In the genomic region with DNA sequence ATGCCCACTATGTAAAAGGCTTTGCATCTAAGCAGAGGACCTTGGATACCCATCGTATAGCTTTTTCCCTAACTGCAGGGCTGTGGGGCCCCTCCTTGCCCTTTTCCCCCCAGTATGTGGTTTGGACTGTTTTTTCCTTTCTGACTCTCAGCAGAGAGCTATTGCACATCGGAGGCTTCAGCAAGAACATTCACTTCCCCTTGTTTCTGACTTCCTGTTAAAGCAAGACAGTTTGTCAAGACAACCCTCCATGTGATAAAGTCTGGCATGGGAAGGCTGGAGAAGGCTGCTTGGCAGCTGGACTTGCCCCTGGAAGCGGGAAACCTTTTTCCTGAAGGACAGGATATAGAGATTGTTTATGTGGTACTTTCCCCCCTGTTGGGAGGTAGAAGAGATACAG, we compare ENCODE assay signal across 9 mouse cellular contexts. TPM values are rescaled to one million over a fixed set of nuclear protein-coding genes. Genes with fewer than 3 reads are reported as not detected.
DNase-seq lines count a peak whose midpoint lies in the region; ATAC-seq and TF ChIP-seq lines count a peak whose summit lies in the region.
"Had no signal": no experiment of that assay in that cellular context is flagged by ENCODE, and none has a peak within 500 bp of the region (broad histone marks: within the 10 kb centered on the region; RNA-seq: fewer than 3 reads in every experiment).

No protein-coding gene starts in this region.

- no peak for ATAC-seq in kidney, embryonic 14.5 days (ENCODE audit: low FRiP score, low TSS enrichment)
- ATAC-seq in heart, embryonic 11.5 days (replicated peaks; ENCODE audit: insufficient number of reproducible peaks, low FRiP score, low TSS enrichment) = no peak
- ATAC-seq in liver, embryonic 12.5 days = no peak
- no peak for ATAC-seq in midbrain, embryonic 11.5 days (ENCODE audit: low FRiP score)

- no peak for TF ChIP-seq CTCF in spleen, adult 2 months (IDR thresholded peaks at IDR 0.05; ENCODE audit: extremely low read depth, insufficient read depth, insufficient read length, insufficient replicate concordance)

- H3K27ac ChIP-seq in kidney, embryonic 14.5 days (ENCODE audit: low read depth, low read length) = no peak overlapping the region
- H3K27ac ChIP-seq in heart, embryonic 11.5 days (ENCODE audit: low read depth, low read length) = peak overlapping the region; percentile 41; the same call in 1 of the 2 replicates
- H3K27ac ChIP-seq in liver, embryonic 12.5 days = peak overlapping the region; percentile 59; the same call in 1 of the 2 replicates
- H3K27ac ChIP-seq in spleen, adult 2 months (ENCODE audit: insufficient read depth, low read length) = peak overlapping the region; percentile 95
- no peak overlapping the region for H3K27ac ChIP-seq in midbrain, embryonic 11.5 days (ENCODE audit: low read depth, low read length)

- H3K9ac ChIP-seq in kidney, embryonic 14.5 days (ENCODE audit: low read depth, low read length) = no peak overlapping the region
- no peak overlapping the region for H3K9ac ChIP-seq in heart, embryonic 11.5 days (ENCODE audit: low read depth, low read length)
- H3K9ac ChIP-seq in liver, embryonic 12.5 days = no peak overlapping the region
- H3K9ac ChIP-seq in midbrain, embryonic 11.5 days (ENCODE audit: low read length) = no peak overlapping the region

- peaks cover 55% of the 10 kb centered on the region for H3K36me3 ChIP-seq in kidney, embryonic 14.5 days (ENCODE audit: control insufficient read depth, insufficient read depth, low read length)
- H3K36me3 ChIP-seq in heart, embryonic 11.5 days (ENCODE audit: control insufficient read depth, insufficient read depth, low read length) = peaks cover 6% of the 10 kb centered on the region
- peaks cover 31% of the 10 kb centered on the region for H3K36me3 ChIP-seq in liver, embryonic 12.5 days
- H3K36me3 ChIP-seq in spleen, adult 2 months (ENCODE audit: control insufficient read depth, insufficient read depth, low read length) = peaks cover 20% of the 10 kb centered on the region
- H3K36me3 ChIP-seq in midbrain, embryonic 11.5 days (ENCODE audit: control insufficient read depth, insufficient read depth, low read length) = peaks cover 2% of the 10 kb centered on the region; the same call in 1 of the 2 replicates

- no peaks in the 10 kb centered on the region for H3K9me3 ChIP-seq in kidney, embryonic 14.5 days (ENCODE audit: control insufficient read depth, low read length)
- no peaks in the 10 kb centered on the region for H3K9me3 ChIP-seq in heart, embryonic 11.5 days (replicated peaks; ENCODE audit: control insufficient read depth, low read length)
- H3K9me3 ChIP-seq in liver, embryonic 12.5 days (replicated peaks) = no peaks in the 10 kb centered on the region
- H3K9me3 ChIP-seq in midbrain, embryonic 11.5 days (ENCODE audit: control insufficient read depth, low read length) = no peaks in the 10 kb centered on the region

- peak; percentile 28 for DNase-seq in kidney, adult 11 months
- DNase-seq in spleen, adult 2 months (ENCODE audit: low read depth in 1 of 2, low spot score in 2 of 2) = peak; percentile 18 to 56
- DNase-seq in frontal cortex, adult 2 months (ENCODE audit: extremely low spot score in 1 of 2, low spot score in 1 of 2) = no peak
- DNase-seq in midbrain, embryonic 11.5 days (ENCODE audit: low spot score, missing footprints) = no peak
- DNase-seq in layer of hippocampus, adult 18-20 months (ENCODE audit: low spot score in 2 of 2) = no peak

- no peak overlapping the region for H3K4me3 ChIP-seq in kidney, embryonic 14.5 days (ENCODE audit: low read length)
- no peak overlapping the region for H3K4me3 ChIP-seq in heart, embryonic 11.5 days (ENCODE audit: low read depth, low read length)
- H3K4me3 ChIP-seq in liver, embryonic 12.5 days = no peak overlapping the region
- no peak overlapping the region for H3K4me3 ChIP-seq in spleen, adult 2 months (ENCODE audit: extremely low read depth, insufficient read depth, insufficient read length)
- no peak overlapping the region for H3K4me3 ChIP-seq in midbrain, embryonic 11.5 days (ENCODE audit: low read depth, low read length)

- H3K4me2 ChIP-seq in kidney, embryonic 14.5 days (replicated peaks; ENCODE audit: low read depth, low read length) = no peak overlapping the region
- H3K4me2 ChIP-seq in heart, embryonic 11.5 days = no peak overlapping the region
- H3K4me2 ChIP-seq in liver, embryonic 12.5 days = no peak overlapping the region
- no peak overlapping the region for H3K4me2 ChIP-seq in midbrain, embryonic 11.5 days

- no peaks in the 10 kb centered on the region for H3K27me3 ChIP-seq in kidney, embryonic 14.5 days (ENCODE audit: control insufficient read depth, insufficient read depth, low read length)
- no peaks in the 10 kb centered on the region for H3K27me3 ChIP-seq in heart, embryonic 11.5 days (ENCODE audit: control insufficient read depth, insufficient read depth, low read length)
- no peaks in the 10 kb centered on the region for H3K27me3 ChIP-seq in liver, embryonic 12.5 days (replicated peaks)
- H3K27me3 ChIP-seq in spleen, adult 2 months (ENCODE audit: control insufficient read depth, insufficient read depth, low read length) = no peaks in the 10 kb centered on the region
- no peaks in the 10 kb centered on the region for H3K27me3 ChIP-seq in midbrain, embryonic 11.5 days (ENCODE audit: control insufficient read depth, insufficient read depth, low read length)

- WGBS in kidney, embryonic 14.5 days = 75% methylated on average over 3 of the region's 3 CpGs
- WGBS in heart, embryonic 11.5 days (ENCODE audit: insufficient replicate concordance) = 58% methylated on average over 3 of the region's 3 CpGs
- 21% methylated on average over 3 of the region's 3 CpGs for WGBS in liver, embryonic 12.5 days (ENCODE audit: insufficient replicate concordance)
- WGBS in spleen, adult 2 months = 7% methylated on average over 3 of the region's 3 CpGs
- 94% methylated on average over 3 of the region's 3 CpGs for WGBS in midbrain, embryonic 11.5 days

- no peak for TF ChIP-seq POLR2A in spleen, adult 2 months (IDR thresholded peaks at IDR 0.05; ENCODE audit: low read depth, low read length)

- no peaks in the 10 kb centered on the region for H3K4me1 ChIP-seq in kidney, embryonic 14.5 days (ENCODE audit: control insufficient read depth, insufficient read depth, low read length)
- H3K4me1 ChIP-seq in heart, embryonic 11.5 days (ENCODE audit: control insufficient read depth, insufficient read depth, low read length) = no peaks in the 10 kb centered on the region
- H3K4me1 ChIP-seq in liver, embryonic 12.5 days = peaks cover 11% of the 10 kb centered on the region
- peaks cover 13% of the 10 kb centered on the region for H3K4me1 ChIP-seq in spleen, adult 2 months (ENCODE audit: control insufficient read depth, insufficient read depth, insufficient read length)
- H3K4me1 ChIP-seq in midbrain, embryonic 11.5 days (ENCODE audit: control insufficient read depth, insufficient read depth, low read length) = no peaks in the 10 kb centered on the region

RNA-seq across cellular contexts. Expression of a gene that starts 37.9 kb away (rescaled TPM):
- not detected in 2 replicates for polyA plus RNA-seq in kidney, embryonic 14.5 days (2014; fragmentation: Nextera tagmentation; extraction: Ambion mirVana)
- not detected in 2 replicates for polyA plus RNA-seq in heart, embryonic 11.5 days (2014; fragmentation: Nextera tagmentation; extraction: Ambion mirVana)
- polyA plus RNA-seq in liver, embryonic 12.5 days (2016; fragmentation: Nextera tagmentation; extraction: Ambion mirVana) = not detected in 2 replicates
- 0.72 TPM in 1 of 2 replicates, not detected in the other for polyA plus RNA-seq in spleen, adult 2 months (2012; rRNA removed)
- not detected in 2 replicates for polyA plus RNA-seq in frontal cortex, adult 2 months (2012; rRNA removed)
- not detected in 2 replicates for polyA plus RNA-seq in midbrain, embryonic 11.5 days (2014; fragmentation: Nextera tagmentation; extraction: Ambion mirVana)
- 1 to 10 TPM in 1 of 2 experiments, not detected in 1; 1.4 TPM for total RNA-seq in layer of hippocampus, adult 18-20 months (2021)
- polyA plus RNA-seq: intestine, embryonic 14.5 days had no signal

RNA-seq across cellular contexts. Expression of a gene that starts 37.9 kb away (rescaled TPM):
- polyA plus RNA-seq in kidney, embryonic 14.5 days (2014; fragmentation: Nextera tagmentation; extraction: Ambion mirVana) = 216 and 266 TPM in 2 replicates
- 145 and 151 TPM in 2 replicates for polyA plus RNA-seq in heart, embryonic 11.5 days (2014; fragmentation: Nextera tagmentation; extraction: Ambion mirVana)
- polyA plus RNA-seq in liver, embryonic 12.5 days (2016; fragmentation: Nextera tagmentation; extraction: Ambion mirVana) = 109 and 112 TPM in 2 replicates
- 305 and 309 TPM in 2 replicates for polyA plus RNA-seq in spleen, adult 2 months (2012; rRNA removed)
- 154 and 168 TPM in 2 replicates for polyA plus RNA-seq in frontal cortex, adult 2 months (2012; rRNA removed)
- 301 and 308 TPM in 2 replicates for polyA plus RNA-seq in midbrain, embryonic 11.5 days (2014; fragmentation: Nextera tagmentation; extraction: Ambion mirVana)
- total RNA-seq in layer of hippocampus, adult 18-20 months (2021) = 100 to 1,000 TPM; 144 to 147 TPM

RNA-seq across cellular contexts. Expression of a gene that starts 38.3 kb away (rescaled TPM):
- polyA plus RNA-seq in kidney, embryonic 14.5 days (2014; fragmentation: Nextera tagmentation; extraction: Ambion mirVana) = 23.2 and 25.7 TPM in 2 replicates
- polyA plus RNA-seq in heart, embryonic 11.5 days (2014; fragmentation: Nextera tagmentation; extraction: Ambion mirVana) = 20.8 and 22.2 TPM in 2 replicates
- 9.7 and 11.2 TPM in 2 replicates for polyA plus RNA-seq in liver, embryonic 12.5 days (2016; fragmentation: Nextera tagmentation; extraction: Ambion mirVana)
- polyA plus RNA-seq in spleen, adult 2 months (2012; rRNA removed) = 34.1 and 37.1 TPM in 2 replicates
- 30.0 and 32.2 TPM in 2 replicates for polyA plus RNA-seq in frontal cortex, adult 2 months (2012; rRNA removed)
- 14.9 and 16.8 TPM in 2 replicates for polyA plus RNA-seq in midbrain, embryonic 11.5 days (2014; fragmentation: Nextera tagmentation; extraction: Ambion mirVana)
- 10 to 100 TPM; 30.4 to 32.6 TPM for total RNA-seq in layer of hippocampus, adult 18-20 months (2021)

RNA-seq across cellular contexts. Expression of a gene that starts 56.9 kb away (rescaled TPM):
- 10.3 and 11.3 TPM in 2 replicates for polyA plus RNA-seq in kidney, embryonic 14.5 days (2014; fragmentation: Nextera tagmentation; extraction: Ambion mirVana)
- polyA plus RNA-seq in heart, embryonic 11.5 days (2014; fragmentation: Nextera tagmentation; extraction: Ambion mirVana) = 9.7 and 11.0 TPM in 2 replicates
- 9.6 and 10.6 TPM in 2 replicates for polyA plus RNA-seq in liver, embryonic 12.5 days (2016; fragmentation: Nextera tagmentation; extraction: Ambion mirVana)
- polyA plus RNA-seq in spleen, adult 2 months (2012; rRNA removed) = 6.1 and 7.6 TPM in 2 replicates
- polyA plus RNA-seq in frontal cortex, adult 2 months (2012; rRNA removed) = 13.2 and 14.6 TPM in 2 replicates
- 10.5 and 11.1 TPM in 2 replicates for polyA plus RNA-seq in midbrain, embryonic 11.5 days (2014; fragmentation: Nextera tagmentation; extraction: Ambion mirVana)
- 10 to 100 TPM; 18.3 TPM for total RNA-seq in layer of hippocampus, adult 18-20 months (2021)

Comparison
In these comparisons a context has a peak if more than half of its experiments do, and no peak if none do; other contexts are left out.
1. DNase-seq: peak in kidney, adult 11 months (single experiment) and spleen, adult 2 months (2 of 2); none in frontal cortex, adult 2 months (0 of 2), midbrain, embryonic 11.5 days (single experiment) and layer of hippocampus, adult 18-20 months (0 of 2).
2. H3K27ac ChIP-seq: peak in heart, embryonic 11.5 days (single experiment), liver, embryonic 12.5 days (single experiment) and spleen, adult 2 months (single experiment); none in kidney, embryonic 14.5 days (single experiment) and midbrain, embryonic 11.5 days (single experiment).